Mouse (Mus musculus): Measurements from ENCODE around the gene Utp15. TPM values are rescaled to one million over a fixed set of nuclear protein-coding genes. Genes with fewer than 3 reads are reported as not detected.
A peak's percentile ranks its signal among the peaks of the same experiment; 100 is the strongest.

The Utp15 gene
- polyA plus RNA-seq (2014; fragmentation: Nextera tagmentation; extraction: Ambion mirVana) = 39.6 and 44.3 TPM in 2 replicates

DNA sequence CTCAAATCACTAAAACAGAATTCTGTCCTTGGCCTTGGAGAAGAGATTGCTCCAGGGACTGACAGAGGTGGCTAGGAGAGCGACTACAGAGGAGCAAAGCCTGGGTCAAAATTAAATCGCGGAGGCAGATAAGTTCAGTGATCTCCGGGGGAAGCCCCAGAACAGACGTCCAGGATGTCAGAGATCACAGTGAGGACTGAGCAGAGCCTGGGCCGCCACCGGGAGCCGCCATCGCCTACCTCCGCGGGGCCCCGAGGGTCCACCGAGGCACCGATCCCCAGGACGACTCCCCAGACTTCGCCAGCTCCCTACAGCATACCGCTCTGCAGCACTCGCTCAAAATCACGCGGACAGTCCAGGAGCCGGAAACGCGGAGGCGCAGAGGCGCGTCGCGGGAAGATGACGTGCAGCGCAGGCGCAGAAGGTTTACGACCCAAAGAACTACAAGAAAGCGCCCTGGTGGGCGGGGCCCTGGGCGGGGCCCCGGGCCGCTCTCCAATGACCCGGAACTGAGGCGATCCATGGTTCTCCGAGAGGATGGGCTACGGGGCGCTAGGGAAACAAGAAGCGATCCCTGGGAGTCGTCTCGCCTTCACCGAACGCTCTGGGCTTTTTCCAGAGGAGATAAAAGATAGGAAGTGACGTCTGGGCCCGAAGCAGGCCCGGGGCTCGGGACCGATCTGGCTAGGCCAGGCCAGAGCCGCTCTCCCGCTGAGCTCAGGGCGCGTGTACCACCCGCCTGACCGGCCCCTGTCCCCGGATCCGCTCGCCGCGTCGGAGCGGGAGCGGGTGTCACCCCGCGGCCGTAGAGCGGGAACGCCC, at the start of gene Utp15, which contains the start of gene Ankra2:
TSS of gene Utp15 (minus strand) at position 406 of the 822 bp plus-strand sequence.
TSS of gene Ankra2 (plus strand) at position 439 of the 822 bp plus-strand sequence.
- under 1% methylated on average over 71 of the region's 71 CpGs for WGBS

DNA sequence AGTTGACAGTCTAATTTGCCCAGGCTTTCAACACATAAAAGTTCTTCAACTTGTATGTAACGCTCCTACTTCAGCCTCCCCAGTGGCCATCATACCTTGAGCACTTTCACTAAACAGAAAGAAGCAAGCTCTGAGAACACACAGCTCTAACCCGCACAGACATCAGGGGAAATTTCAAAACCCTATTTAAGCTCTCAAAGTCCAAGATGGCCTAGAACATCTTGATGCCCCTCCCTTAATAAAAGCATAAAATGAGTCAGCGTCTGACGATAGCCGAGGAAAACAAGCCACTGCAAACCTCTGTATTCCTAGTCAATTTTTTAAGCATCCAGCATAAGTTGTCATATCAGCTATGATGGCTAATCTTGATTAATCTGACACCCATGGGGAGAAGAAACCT, 48.8 kb upstream of the Utp15 start:
- no peak for ATAC-seq (replicated peaks; ENCODE audit: low FRiP score, low TSS enrichment, low read depth)
- Histone ChIP-seq H3K9me3 (ENCODE audit: control insufficient read depth, low read length) (no peaks in the 10 kb centered on the region), H3K4me1 (replicated peaks; ENCODE audit: control insufficient read depth, insufficient read depth, low read length) (peaks cover 23% of the 10 kb centered on the region), H3K27me3 (replicated peaks; ENCODE audit: control insufficient read depth, insufficient read depth, low read length) (no peaks in the 10 kb centered on the region), H3K36me3 (ENCODE audit: control insufficient read depth, insufficient read depth, low read length) (peaks cover 66% of the 10 kb centered on the region), H3K9ac (ENCODE audit: low read length) (no peak overlapping the region), H3K4me3 (ENCODE audit: low read depth, low read length) (no peak overlapping the region), H3K27ac (ENCODE audit: low read depth) (no peak overlapping the region), H3K4me2 (ENCODE audit: low read length) (no peak overlapping the region)
- 87% methylated on average over 5 of the region's 5 CpGs for WGBS
- DNase-seq (ENCODE audit: low spot score) = no peak

More for the DNA sequence above, at the start of gene Utp15, which contains the start of gene Ankra2:
- Histone ChIP-seq H3K4me1 (replicated peaks; ENCODE audit: control insufficient read depth, insufficient read depth, low read length) (peaks cover 17% of the 10 kb centered on the region), H3K36me3 (ENCODE audit: control insufficient read depth, insufficient read depth, low read length) (peaks cover 38% of the 10 kb centered on the region), H3K27ac (ENCODE audit: low read depth) (peak within 1 kb of the TSS; percentile 91), H3K4me2 (ENCODE audit: low read length) (peak within 1 kb of the TSS; percentile 82), H3K9me3 (ENCODE audit: control insufficient read depth, low read length) (no peaks in the 10 kb centered on the region), H3K27me3 (replicated peaks; ENCODE audit: control insufficient read depth, insufficient read depth, low read length) (no peaks in the 10 kb centered on the region), H3K9ac (ENCODE audit: low read length) (peak within 1 kb of the TSS; percentile 75), H3K4me3 (ENCODE audit: low read depth, low read length) (peak within 1 kb of the TSS; percentile 89)
- ATAC-seq (replicated peaks; ENCODE audit: low FRiP score, low TSS enrichment, low read depth) = peak; percentile 100
- peak; percentile 99 for DNase-seq (ENCODE audit: low spot score)

DNA sequence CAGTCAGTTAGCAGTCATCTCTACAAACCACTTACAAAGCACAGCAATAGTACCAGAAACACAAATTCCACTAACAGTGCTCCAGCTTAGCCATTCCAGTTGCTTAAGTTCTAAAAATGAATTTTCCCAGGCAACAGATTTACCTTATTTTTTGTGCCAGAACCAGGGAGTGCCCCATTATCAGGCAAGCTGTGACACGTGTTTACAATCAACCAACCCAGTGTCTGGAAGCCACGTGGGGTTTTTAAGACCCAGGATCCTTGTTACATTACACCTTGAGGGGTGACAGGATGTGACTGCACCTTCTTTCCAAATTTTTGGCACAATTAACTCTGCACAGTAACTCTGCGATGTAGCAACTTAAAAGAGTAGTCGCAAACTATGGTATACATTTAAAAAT, 45.9 kb upstream of the Utp15 start:
- no peaks in the 10 kb centered on the region for H3K27me3 ChIP-seq (replicated peaks; ENCODE audit: control insufficient read depth, insufficient read depth, low read length)
- no peaks in the 10 kb centered on the region for H3K9me3 ChIP-seq (ENCODE audit: control insufficient read depth, low read length)
- ATAC-seq (replicated peaks; ENCODE audit: low FRiP score, low TSS enrichment, low read depth) (no peak), DNase-seq (ENCODE audit: low spot score) (no peak)
- no peak overlapping the region for H3K4me2 ChIP-seq (ENCODE audit: low read length)
- no peak overlapping the region for H3K4me3 ChIP-seq (ENCODE audit: low read depth, low read length)
- no peak overlapping the region for H3K9ac ChIP-seq (ENCODE audit: low read length)
- H3K36me3 ChIP-seq (ENCODE audit: control insufficient read depth, insufficient read depth, low read length) = peaks cover 58% of the 10 kb centered on the region
- WGBS = 78% methylated on average over 4 of the region's 4 CpGs
- H3K4me1 ChIP-seq (replicated peaks; ENCODE audit: control insufficient read depth, insufficient read depth, low read length) = peaks cover 13% of the 10 kb centered on the region
- H3K27ac ChIP-seq (ENCODE audit: low read depth) = no peak overlapping the region

DNA sequence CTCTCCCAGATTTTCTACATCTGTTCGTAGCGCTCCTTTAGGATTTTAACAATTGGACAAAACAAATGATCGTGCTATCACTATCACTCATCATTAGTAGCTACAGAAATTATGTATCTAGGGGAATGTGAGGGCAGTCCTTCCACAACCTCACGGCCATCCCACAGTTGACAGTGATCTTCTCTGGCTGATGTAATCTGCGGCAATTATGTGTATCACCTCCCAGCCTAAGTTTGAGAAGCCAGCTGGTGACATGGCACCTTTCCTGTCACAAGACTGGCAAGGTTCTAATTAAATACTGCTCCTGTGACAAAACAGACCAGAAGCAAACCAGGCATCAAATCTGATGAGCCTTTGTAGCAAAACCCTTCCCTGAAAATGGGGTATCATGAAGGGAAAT, 45.2 kb upstream of the Utp15 start:
- Histone ChIP-seq H3K36me3 (ENCODE audit: control insufficient read depth, insufficient read depth, low read length) (peaks cover 51% of the 10 kb centered on the region), H3K27ac (ENCODE audit: low read depth) (no peak overlapping the region)

DNA sequence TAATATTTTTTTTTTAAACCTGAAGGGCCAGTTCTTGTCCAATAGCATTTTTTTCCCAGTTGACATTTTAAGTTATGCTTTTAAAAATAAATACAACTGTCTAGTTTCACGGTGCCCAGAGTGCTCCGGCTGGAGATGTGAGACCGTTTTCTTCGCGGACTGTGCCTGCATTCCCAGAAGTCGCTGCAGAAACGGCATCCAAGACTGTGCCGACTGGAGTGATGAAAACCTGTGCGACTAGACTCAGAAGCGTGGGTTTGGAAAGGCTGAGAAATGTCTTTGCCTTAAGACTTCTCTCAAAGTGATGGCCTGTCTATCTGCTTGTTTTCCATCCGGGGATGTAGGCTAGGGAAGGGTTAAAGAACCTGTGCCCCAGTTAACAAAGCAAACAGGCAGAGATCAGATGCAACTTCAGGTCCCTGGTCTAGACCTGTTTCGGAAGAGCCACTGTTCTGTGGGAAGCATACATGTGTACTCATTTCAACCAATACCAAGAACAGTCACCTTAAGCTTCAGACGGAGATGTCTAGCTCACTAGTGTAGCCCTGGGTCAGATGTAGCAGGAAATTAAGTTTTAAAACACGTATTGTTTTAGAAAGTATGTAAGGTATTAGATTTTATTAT, 44.1 kb upstream of the Utp15 start:
- peaks cover 13% of the 10 kb centered on the region for H3K4me1 ChIP-seq (replicated peaks; ENCODE audit: control insufficient read depth, insufficient read depth, low read length)
- H3K27me3 ChIP-seq (replicated peaks; ENCODE audit: control insufficient read depth, insufficient read depth, low read length) = no peaks in the 10 kb centered on the region
- ATAC-seq (replicated peaks; ENCODE audit: low FRiP score, low TSS enrichment, low read depth) (no peak), DNase-seq (ENCODE audit: low spot score) (no peak)
- no peak overlapping the region for H3K4me3 ChIP-seq (ENCODE audit: low read depth, low read length)
- peaks cover 40% of the 10 kb centered on the region for H3K36me3 ChIP-seq (ENCODE audit: control insufficient read depth, insufficient read depth, low read length)
- WGBS = 31% methylated on average over 14 of the region's 14 CpGs
- H3K9ac ChIP-seq (ENCODE audit: low read length) = no peak overlapping the region
- no peaks in the 10 kb centered on the region for H3K9me3 ChIP-seq (ENCODE audit: control insufficient read depth, low read length)
- peak overlapping the region; percentile 34; the same call in 1 of the 2 replicates for H3K27ac ChIP-seq (ENCODE audit: low read depth)
- H3K4me2 ChIP-seq (ENCODE audit: low read length) = peak overlapping the region; percentile 15; the same call in 1 of the 2 replicates

More for the DNA sequence above, 45.2 kb upstream of the Utp15 start:
- H3K4me3 ChIP-seq (ENCODE audit: low read depth, low read length) = no peak overlapping the region
- H3K4me1 ChIP-seq (replicated peaks; ENCODE audit: control insufficient read depth, insufficient read depth, low read length) = peaks cover 13% of the 10 kb centered on the region
- no peaks in the 10 kb centered on the region for H3K27me3 ChIP-seq (replicated peaks; ENCODE audit: control insufficient read depth, insufficient read depth, low read length)
- no peak for DNase-seq (ENCODE audit: low spot score)
- H3K4me2 ChIP-seq (ENCODE audit: low read length) = no peak overlapping the region
- no peak for ATAC-seq (replicated peaks; ENCODE audit: low FRiP score, low TSS enrichment, low read depth)
- H3K9me3 ChIP-seq (ENCODE audit: control insufficient read depth, low read length) = no peaks in the 10 kb centered on the region
- 72% methylated on average over 5 of the region's 5 CpGs for WGBS
- H3K9ac ChIP-seq (ENCODE audit: low read length) = no peak overlapping the region

DNA sequence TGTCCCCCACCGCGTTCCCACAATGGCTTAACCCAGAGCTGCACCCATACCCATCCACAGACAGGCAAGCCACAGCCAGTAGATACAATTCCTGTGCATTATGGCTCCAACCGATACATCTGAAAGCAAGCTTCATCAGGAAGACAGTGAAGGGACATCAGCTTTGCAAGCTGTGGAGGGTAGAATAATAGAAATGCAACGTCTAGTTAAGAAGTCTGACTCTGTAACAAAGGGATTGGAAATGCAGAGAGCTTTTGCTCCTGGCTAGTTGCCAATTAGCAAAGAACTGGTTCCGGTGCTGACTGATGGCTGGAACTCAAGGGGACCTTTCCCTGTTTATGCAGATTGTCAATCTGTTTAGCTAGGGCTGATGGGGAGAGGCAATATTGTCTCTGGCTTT, 43.6 kb upstream of the Utp15 start:
- DNase-seq (ENCODE audit: low spot score) (no peak), ATAC-seq (replicated peaks; ENCODE audit: low FRiP score, low TSS enrichment, low read depth) (no peak)
- Histone ChIP-seq H3K27ac (ENCODE audit: low read depth) (peak overlapping the region; percentile 34; the same call in 1 of the 2 replicates), H3K27me3 (replicated peaks; ENCODE audit: control insufficient read depth, insufficient read depth, low read length) (no peaks in the 10 kb centered on the region), H3K9me3 (ENCODE audit: control insufficient read depth, low read length) (no peaks in the 10 kb centered on the region), H3K36me3 (ENCODE audit: control insufficient read depth, insufficient read depth, low read length) (peaks cover 35% of the 10 kb centered on the region), H3K4me3 (ENCODE audit: low read depth, low read length) (no peak overlapping the region), H3K9ac (ENCODE audit: low read length) (no peak overlapping the region), H3K4me2 (ENCODE audit: low read length) (0 out of 2 replicates have a peak overlapping the region, but pooled peaks have one; percentile 15), H3K4me1 (replicated peaks; ENCODE audit: control insufficient read depth, insufficient read depth, low read length) (peaks cover 13% of the 10 kb centered on the region)
- 35% methylated on average over 5 of the region's 5 CpGs for WGBS

DNA sequence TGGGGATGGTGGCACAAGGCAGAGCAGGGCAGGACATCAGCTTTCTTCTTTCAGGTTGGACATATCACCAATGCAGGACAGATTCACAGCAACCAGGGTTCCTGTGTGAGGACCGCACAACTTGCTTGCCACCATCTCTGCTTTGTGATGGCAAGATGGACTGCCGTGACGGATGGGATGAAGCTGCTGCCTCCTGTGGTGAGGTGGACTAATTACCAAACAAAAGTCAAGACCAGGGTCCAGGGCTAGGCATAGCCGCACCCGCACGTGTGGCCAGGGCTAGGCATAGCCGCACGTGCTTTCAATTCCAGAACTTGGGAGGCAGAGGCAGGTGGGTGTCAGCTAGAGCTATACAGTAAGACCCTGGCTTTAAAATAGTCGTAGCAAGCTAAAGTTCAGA, 42.4 kb upstream of the Utp15 start:
- peaks cover 23% of the 10 kb centered on the region for H3K36me3 ChIP-seq (ENCODE audit: control insufficient read depth, insufficient read depth, low read length)
- no peak overlapping the region for H3K4me3 ChIP-seq (ENCODE audit: low read depth, low read length)
- no peak overlapping the region for H3K9ac ChIP-seq (ENCODE audit: low read length)
- H3K27me3 ChIP-seq (replicated peaks; ENCODE audit: control insufficient read depth, insufficient read depth, low read length) = no peaks in the 10 kb centered on the region
- DNase-seq (ENCODE audit: low spot score) (no peak), ATAC-seq (replicated peaks; ENCODE audit: low FRiP score, low TSS enrichment, low read depth) (no peak)
- no peak overlapping the region for H3K4me2 ChIP-seq (ENCODE audit: low read length)
- no peak overlapping the region for H3K27ac ChIP-seq (ENCODE audit: low read depth)
- peaks cover 13% of the 10 kb centered on the region for H3K4me1 ChIP-seq (replicated peaks; ENCODE audit: control insufficient read depth, insufficient read depth, low read length)
- H3K9me3 ChIP-seq (ENCODE audit: control insufficient read depth, low read length) = no peaks in the 10 kb centered on the region
- 93% methylated on average over 9 of the region's 9 CpGs for WGBS

DNA sequence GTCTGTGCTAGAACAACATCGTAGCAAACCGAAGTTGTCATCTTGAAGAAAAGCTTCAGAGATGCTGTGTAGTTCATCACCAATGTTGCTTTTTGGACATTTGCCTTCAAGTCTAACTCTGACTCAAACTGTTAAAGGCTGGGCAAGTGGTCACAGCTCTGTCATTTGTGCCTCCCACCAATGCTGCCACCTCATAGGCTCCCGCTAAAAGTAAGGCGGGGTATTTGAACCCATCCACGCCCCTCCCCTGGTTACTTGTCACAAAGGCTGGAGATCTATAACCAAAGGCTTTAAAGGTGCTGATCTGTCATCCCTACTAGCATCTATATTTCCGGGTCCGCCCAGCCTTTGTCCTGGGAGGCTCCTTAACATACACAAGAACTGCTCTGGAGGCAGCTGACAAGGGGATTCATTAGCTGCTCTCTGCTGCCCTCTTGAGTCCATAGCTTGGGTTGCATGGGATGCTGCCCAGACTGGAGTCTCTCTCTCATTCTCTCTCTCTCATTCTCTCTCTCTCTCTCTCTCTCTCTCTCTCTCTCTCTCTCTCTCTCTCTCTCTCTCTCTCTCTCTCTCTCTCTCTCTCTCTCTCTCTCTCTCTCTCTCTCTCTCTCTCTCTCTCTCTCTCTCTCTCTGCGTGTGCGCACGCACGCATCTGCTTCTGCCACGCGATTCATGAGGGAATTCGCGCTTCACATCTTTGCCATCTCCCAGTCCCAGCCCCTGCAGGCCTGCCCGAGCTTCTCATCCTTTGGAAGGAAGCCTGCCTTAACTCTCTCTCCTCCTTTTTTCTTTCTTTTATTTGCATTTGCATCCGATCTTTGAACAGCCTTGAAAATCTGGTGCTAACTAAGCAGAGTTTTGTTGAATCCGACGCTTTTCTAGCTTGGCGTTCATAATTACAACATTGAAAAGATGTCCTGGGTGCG, 36.3 kb upstream of the Utp15 start:
- Histone ChIP-seq H3K4me2 (ENCODE audit: low read length) (no peak overlapping the region), H3K9ac (ENCODE audit: low read length) (no peak overlapping the region), H3K36me3 (ENCODE audit: control insufficient read depth, insufficient read depth, low read length) (no peaks in the 10 kb centered on the region), H3K27ac (ENCODE audit: low read depth) (no peak overlapping the region), H3K9me3 (ENCODE audit: control insufficient read depth, low read length) (no peaks in the 10 kb centered on the region), H3K4me3 (ENCODE audit: low read depth, low read length) (no peak overlapping the region), H3K27me3 (replicated peaks; ENCODE audit: control insufficient read depth, insufficient read depth, low read length) (no peaks in the 10 kb centered on the region), H3K4me1 (replicated peaks; ENCODE audit: control insufficient read depth, insufficient read depth, low read length) (peaks cover 3% of the 10 kb centered on the region; the same call in 1 of the 2 replicates)
- 52% methylated on average over 21 of the region's 21 CpGs for WGBS
- DNase-seq (ENCODE audit: low spot score) = peak; percentile 95
- peak; percentile 75 for ATAC-seq (replicated peaks; ENCODE audit: low FRiP score, low TSS enrichment, low read depth)

Data from intestine, embryonic 14.5 days (tissue).